Mouse (Mus musculus) embryonic facial prominence, embryonic 12.5 days (tissue): ENCODE results near the gene Nup88. TPM values are rescaled to one million over a fixed set of nuclear protein-coding genes. Genes with fewer than 3 reads are reported as not detected.
A peak's percentile ranks its signal among the peaks of the same experiment; 100 is the strongest.

ENCODE experiments used
- ATAC-seq: fragments of 200-750 bp; cut with Nextera tagmentation; 2 replicates; pipeline ENCODE4 v1.8.0; 2017; ENCODE audit not compliant: insufficient number of reproducible peaks, insufficient read depth, low FRiP score, low TSS enrichment
- H3K27ac ChIP-seq: fragments of 300-500 bp; sonication (generic); 2 replicates; pipeline ENCODE4 v1.5.1; 2016; ENCODE audit warnings: mild to moderate bottlenecking
- H3K27me3 ChIP-seq: fragments of 300-500 bp; sonication (generic); 2 replicates; pipeline ENCODE4 v1.6.1; 2016; ENCODE audit warnings: mild to moderate bottlenecking, moderate library complexity
- H3K36me3 ChIP-seq: fragments of 300-500 bp; sonication (generic); 2 replicates; pipeline ENCODE4 v1.6.1; 2016; ENCODE audit warnings: mild to moderate bottlenecking
- H3K4me1 ChIP-seq: fragments of 300-500 bp; sonication (generic); 2 replicates; pipeline ENCODE4 v1.6.1; 2016
- H3K4me2 ChIP-seq: fragments of 300-500 bp; sonication (generic); replicated peaks from 2 replicates; pipeline ENCODE4 v1.6.1; 2016; ENCODE audit warnings: mild to moderate bottlenecking, moderate library complexity
- H3K4me3 ChIP-seq: fragments of 300-500 bp; sonication (generic); 2 replicates; pipeline ENCODE4 v1.5.1; 2016; ENCODE audit warnings: mild to moderate bottlenecking
- H3K9ac ChIP-seq: fragments of 300-500 bp; sonication (generic); 2 replicates; pipeline ENCODE4 v1.6.1; 2016; ENCODE audit warnings: mild to moderate bottlenecking, moderate library complexity
- H3K9me3 ChIP-seq: fragments of 300-500 bp; sonication (generic); 2 replicates; pipeline ENCODE4 v1.6.1; 2016; ENCODE audit warnings: mild to moderate bottlenecking, moderate library complexity
- WGBS: fragments of 180-500 bp; shearing (Covaris S2); methylation state at CpG from one replicate; pipeline ENCODE4 v1.1.7; 2016; 5-methylcytosine and 5-hydroxymethylcytosine counted together
- polyA plus RNA-seq: library from polyadenylated mRNA; unstranded; fragments of >200 nt; fragmentation: Nextera tagmentation; extraction: Ambion mirVana; gene quantifications from 2 replicates; pipeline ENCODE4 v1.2.1, GENCODE M21; 2016

Nup88 gene
- polyA plus RNA-seq: 134 TPM in 2 replicates

DNA sequence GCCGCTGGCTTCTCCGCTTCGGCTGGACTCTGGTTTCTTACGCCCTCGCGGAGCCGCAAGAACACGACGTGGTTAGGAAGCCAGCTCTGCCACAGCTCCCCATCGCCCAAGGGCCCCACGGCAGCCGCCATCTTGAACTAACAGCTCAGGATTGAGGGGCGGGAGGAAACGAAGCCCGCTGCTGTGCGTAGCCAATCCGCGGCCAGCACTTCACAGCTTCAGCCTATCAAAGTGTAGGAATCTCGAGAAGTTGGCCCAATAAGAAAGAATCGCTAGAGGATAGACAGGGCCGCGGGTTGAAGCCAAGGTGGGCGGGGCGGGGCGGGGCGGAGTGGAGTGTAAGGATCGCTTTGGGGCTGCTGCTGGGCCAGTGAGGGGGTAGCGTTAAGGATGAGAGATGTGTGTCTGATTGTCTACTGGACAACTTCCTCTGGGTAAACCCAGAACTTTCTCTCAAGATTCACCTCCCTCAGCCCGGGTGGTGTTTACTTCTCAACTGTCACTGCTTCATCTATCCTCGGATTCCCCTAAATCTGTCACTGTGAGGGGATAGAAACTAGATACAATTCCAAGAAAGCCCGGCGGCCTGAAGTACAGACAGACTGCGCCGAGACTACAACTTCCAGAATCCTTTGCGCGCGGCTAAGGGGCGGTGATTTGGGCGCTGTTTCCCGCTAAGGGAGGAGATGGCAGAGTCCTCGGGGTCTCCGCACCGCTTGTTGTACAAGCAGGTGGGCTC, at the start of gene Nup88, which contains the start of gene Rpain:
Gene Nup88, minus strand, starts transcription at position 153 of the 739 bp plus-strand sequence.
Gene Rpain, plus strand, starts transcription at position 393 of the 739 bp plus-strand sequence.
- Histone ChIP-seq H3K9me3 (no peaks in the 10 kb centered on the region), H3K4me1 (peaks cover 11% of the 10 kb centered on the region), H3K27ac (peak within 1 kb of the TSS; percentile 92), H3K9ac (peak within 1 kb of the TSS; percentile 91), H3K27me3 (no peaks in the 10 kb centered on the region), H3K36me3 (peaks cover 36% of the 10 kb centered on the region), H3K4me3 (peak within 1 kb of the TSS; percentile 92), H3K4me2 (peak within 1 kb of the TSS; percentile 84)
- ATAC-seq: peak; percentile 98
- under 1% methylated on average over 43 of the region's 43 CpGs for WGBS

GRCm38 (mm10) chr11:71018416-71019200, 48.8 kb upstream of the Nup88 start:
- peak; percentile 24; the same call in 1 of the 2 replicates for ATAC-seq
- Histone ChIP-seq H3K27ac (peak overlapping the region; percentile 65; the same call in 1 of the 2 replicates), H3K36me3 (peaks cover 6% of the 10 kb centered on the region), H3K9me3 (no peaks in the 10 kb centered on the region), H3K9ac (peak overlapping the region; percentile 93), H3K4me2 (peak overlapping the region; percentile 71), H3K27me3 (no peaks in the 10 kb centered on the region), H3K4me1 (peaks cover 23% of the 10 kb centered on the region; the same call in 1 of the 2 replicates), H3K4me3 (peak overlapping the region; percentile 97)
- WGBS: 6% methylated on average over 28 of the region's 28 CpGs

DNA sequence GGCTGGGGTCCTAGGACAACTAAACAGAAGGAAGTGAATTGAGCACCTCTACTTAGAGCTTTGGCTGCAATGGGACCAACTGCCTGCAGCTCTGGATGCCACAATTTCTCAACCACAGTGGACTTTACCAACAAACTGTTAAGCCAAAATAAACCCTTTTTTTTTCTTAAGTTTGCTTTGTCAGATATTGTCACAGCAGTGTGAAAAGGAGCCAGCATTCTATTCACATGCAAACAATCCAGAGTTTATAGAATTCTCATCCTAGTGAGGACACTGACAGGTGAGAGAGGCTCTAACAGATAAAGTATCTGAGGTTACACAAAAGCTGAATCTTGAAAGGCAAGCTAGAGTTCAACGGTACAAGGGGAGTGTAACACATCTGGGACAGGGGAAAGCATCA, 47.3 kb upstream of the Nup88 start:
- no peak overlapping the region for H3K4me3 ChIP-seq
- peaks cover 15% of the 10 kb centered on the region for H3K36me3 ChIP-seq
- H3K27me3 ChIP-seq: no peaks in the 10 kb centered on the region
- ATAC-seq: no peak
- H3K9me3 ChIP-seq: no peaks in the 10 kb centered on the region
- no peak overlapping the region for H3K4me2 ChIP-seq
- H3K9ac ChIP-seq: no peak overlapping the region
- no peak overlapping the region for H3K27ac ChIP-seq
- H3K4me1 ChIP-seq: peaks cover 20% of the 10 kb centered on the region; the same call in 1 of the 2 replicates
- WGBS: 93% methylated on average over 1 of the region's 1 CpGs

DNA sequence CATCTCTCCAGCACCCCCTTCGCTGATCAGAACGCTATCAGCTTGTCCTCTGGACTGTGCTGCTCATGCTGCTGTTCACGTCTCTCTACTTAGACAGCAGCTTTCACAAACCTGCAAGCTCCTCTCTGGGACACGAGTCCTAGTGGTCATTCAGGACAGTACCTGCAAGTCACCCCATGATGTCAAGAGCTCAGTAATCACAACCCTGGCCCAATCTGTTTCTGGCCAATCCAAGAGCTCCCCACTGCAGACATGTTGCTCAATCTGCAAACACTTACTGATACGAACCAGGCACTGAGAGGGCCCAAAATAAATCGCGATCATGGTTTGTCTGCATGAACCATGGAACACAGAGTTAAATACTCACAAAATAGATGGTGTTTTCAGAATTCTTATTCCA, 43.0 kb upstream of the Nup88 start:
- H3K36me3 ChIP-seq: peaks cover 38% of the 10 kb centered on the region
- no peak overlapping the region for H3K4me3 ChIP-seq
- no peak overlapping the region for H3K9ac ChIP-seq
- 89% methylated on average over 7 of the region's 7 CpGs for WGBS
- no peaks in the 10 kb centered on the region for H3K9me3 ChIP-seq
- H3K27ac ChIP-seq: no peak overlapping the region
- ATAC-seq: no peak
- peaks cover 6% of the 10 kb centered on the region; the same call in 1 of the 2 replicates for H3K4me1 ChIP-seq
- no peaks in the 10 kb centered on the region for H3K27me3 ChIP-seq
- H3K4me2 ChIP-seq: no peak overlapping the region

- Histone ChIP-seq H3K9me3 (no peaks in the 10 kb centered on the region), H3K4me1 (peaks cover 2% of the 10 kb centered on the region), H3K36me3 (peaks cover 42% of the 10 kb centered on the region), H3K4me3 (no peak overlapping the region), H3K4me2 (no peak overlapping the region), H3K9ac (no peak overlapping the region), H3K27ac (no peak overlapping the region), H3K27me3 (no peaks in the 10 kb centered on the region)
- 88% methylated on average over 3 of the region's 3 CpGs for WGBS
- ATAC-seq: no peak
Measured at GRCm38 (mm10) chr11:71008321-71008720, 38.5 kb upstream of the Nup88 start.

DNA sequence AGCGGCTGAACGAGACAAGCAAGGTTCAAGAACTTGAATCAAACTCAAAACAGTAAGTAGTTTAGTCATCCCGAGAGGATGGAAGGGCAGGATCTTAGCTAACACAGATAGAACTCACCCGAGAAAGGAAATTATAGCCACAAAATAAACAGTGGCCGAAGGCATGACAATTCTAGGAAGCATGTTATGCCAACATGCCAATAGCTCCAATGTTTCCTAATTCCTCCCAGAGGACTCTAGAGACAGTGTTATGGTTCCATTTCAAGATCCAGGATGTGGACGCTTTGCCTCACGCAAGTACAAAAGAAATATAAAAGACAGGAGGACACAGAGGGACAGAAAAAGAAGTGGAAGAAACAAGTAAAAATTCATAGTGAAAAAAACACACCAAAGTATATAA, 38.1 kb upstream of the Nup88 start:
- no peak overlapping the region for H3K4me2 ChIP-seq
- no peak for ATAC-seq
- peaks cover 40% of the 10 kb centered on the region for H3K36me3 ChIP-seq
- no peak overlapping the region for H3K27ac ChIP-seq
- no peak overlapping the region for H3K4me3 ChIP-seq
- no peaks in the 10 kb centered on the region for H3K9me3 ChIP-seq
- peaks cover 7% of the 10 kb centered on the region for H3K4me1 ChIP-seq
- H3K9ac ChIP-seq: no peak overlapping the region
- no peaks in the 10 kb centered on the region for H3K27me3 ChIP-seq
- WGBS: 90% methylated on average over 7 of the region's 7 CpGs

GRCm38 (mm10) chr11:71007026-71007425, 37.3 kb upstream of the Nup88 start:
- 92% methylated on average over 6 of the region's 6 CpGs for WGBS
- H3K36me3 ChIP-seq: peaks cover 32% of the 10 kb centered on the region
- ATAC-seq: no peak

DNA sequence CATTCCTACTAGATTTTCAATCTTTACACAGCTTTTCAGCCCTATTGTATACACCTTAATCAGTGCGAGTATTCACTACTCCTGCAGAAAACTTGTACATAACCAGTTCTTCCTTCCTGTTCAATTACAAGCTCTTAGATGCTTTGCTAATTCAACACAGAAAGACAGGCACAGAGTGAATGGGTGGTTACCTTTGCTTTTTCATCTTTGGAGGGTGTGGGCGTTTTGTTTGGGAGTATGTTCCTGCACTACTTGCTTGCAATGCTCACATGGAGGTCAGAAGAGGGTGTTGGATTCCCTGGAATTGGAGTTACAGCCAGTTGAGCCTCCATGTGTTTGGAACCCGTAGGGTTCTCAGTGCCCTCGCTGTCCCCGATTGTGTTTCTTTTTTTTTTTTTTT, 35.3 kb upstream of the Nup88 start:
- Histone ChIP-seq H3K4me2 (peak overlapping the region; percentile 83), H3K4me3 (peak overlapping the region; percentile 86), H3K9ac (no peak overlapping the region), H3K27ac (no peak overlapping the region), H3K36me3 (peaks cover 17% of the 10 kb centered on the region), H3K4me1 (peaks cover 11% of the 10 kb centered on the region), H3K27me3 (no peaks in the 10 kb centered on the region), H3K9me3 (no peaks in the 10 kb centered on the region)
- 53% methylated on average over 5 of the region's 5 CpGs for WGBS
- ATAC-seq: no peak

More at GRCm38 (mm10) chr11:71007026-71007425, 37.3 kb upstream of the Nup88 start:
- Histone ChIP-seq H3K4me1 (peaks cover 11% of the 10 kb centered on the region), H3K4me3 (no peak overlapping the region), H3K27me3 (no peaks in the 10 kb centered on the region), H3K9me3 (no peaks in the 10 kb centered on the region), H3K4me2 (no peak overlapping the region), H3K27ac (no peak overlapping the region), H3K9ac (no peak overlapping the region)

DNA sequence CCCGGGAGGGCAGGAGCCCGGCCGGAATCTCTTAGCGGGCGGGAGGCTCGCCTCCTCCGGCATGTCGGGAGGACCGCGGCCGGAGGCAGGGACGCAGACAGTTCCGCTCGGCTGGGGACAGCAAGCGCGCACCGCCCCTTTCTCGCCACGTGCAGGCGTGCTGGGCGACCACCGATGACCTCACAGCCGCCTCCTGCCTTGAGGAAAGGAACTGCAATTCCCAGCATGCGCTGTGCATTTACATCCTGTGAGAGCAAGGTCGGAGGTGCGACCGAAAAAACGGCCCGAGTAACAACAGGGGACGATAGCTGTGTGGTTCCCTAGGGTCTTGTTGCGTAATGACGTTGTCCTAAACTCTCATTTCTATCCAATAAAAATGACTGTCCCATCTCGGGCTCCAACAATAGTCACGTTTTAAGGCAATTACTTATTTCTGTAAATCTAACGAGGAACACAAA, 34.6 kb upstream of the Nup88 start, which contains the start of gene Dhx33:
Gene Dhx33, minus strand, starts transcription at position 122 of the 458 bp plus-strand sequence.
- H3K4me2 ChIP-seq: peak within 1 kb of the TSS; percentile 83
- H3K27ac ChIP-seq: peak within 1 kb of the TSS; percentile 78
- under 1% methylated on average over 35 of the region's 35 CpGs for WGBS
- H3K36me3 ChIP-seq: peaks cover 19% of the 10 kb centered on the region
- ATAC-seq: peak; percentile 93
- H3K27me3 ChIP-seq: no peaks in the 10 kb centered on the region
- H3K9ac ChIP-seq: peak within 1 kb of the TSS; percentile 70
- H3K4me3 ChIP-seq: peak within 1 kb of the TSS; percentile 86
- H3K9me3 ChIP-seq: no peaks in the 10 kb centered on the region
- peaks cover 11% of the 10 kb centered on the region for H3K4me1 ChIP-seq

DNA sequence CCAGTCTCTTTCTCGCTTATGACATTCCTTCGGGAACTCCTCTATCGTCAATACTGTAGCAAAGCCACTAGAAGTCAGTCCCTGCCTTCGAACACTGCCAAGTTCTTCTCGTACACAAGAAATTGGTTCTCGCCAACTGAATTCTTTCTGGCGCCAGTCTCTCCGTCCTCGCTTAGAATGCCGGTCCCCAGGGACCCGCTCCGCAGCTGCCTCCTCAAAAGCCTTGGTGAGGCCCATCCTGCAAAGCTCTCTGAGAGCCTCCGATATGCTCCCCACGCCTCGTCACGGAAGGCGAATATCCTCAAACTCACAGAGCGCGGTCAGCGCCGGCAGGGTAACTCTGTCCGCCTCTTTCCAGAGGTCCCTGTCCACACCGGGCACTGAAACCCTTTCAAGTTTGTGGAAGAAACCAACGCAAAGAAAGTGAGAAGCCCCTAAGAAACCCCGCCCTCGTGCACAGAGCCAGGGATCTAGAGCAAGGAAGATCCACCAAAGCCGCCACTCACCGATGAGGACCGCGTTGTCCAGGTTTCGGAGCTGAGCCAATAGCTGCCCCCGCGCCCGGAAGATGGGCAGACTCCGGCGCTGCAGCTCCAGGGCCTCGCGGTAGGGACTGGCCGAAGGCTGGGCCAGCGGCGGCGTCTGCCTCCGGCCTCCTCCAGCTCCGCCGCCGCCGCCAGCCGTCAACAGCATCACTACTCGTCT, 34.0 kb upstream of the Nup88 start:
- Histone ChIP-seq H3K27ac (peak overlapping the region; percentile 78), H3K4me1 (peaks cover 11% of the 10 kb centered on the region), H3K4me3 (peak overlapping the region; percentile 86), H3K9me3 (no peaks in the 10 kb centered on the region), H3K4me2 (peak overlapping the region; percentile 83), H3K9ac (peak overlapping the region; percentile 70), H3K27me3 (no peaks in the 10 kb centered on the region), H3K36me3 (peaks cover 19% of the 10 kb centered on the region)
- WGBS: under 1% methylated on average over 49 of the region's 49 CpGs
- ATAC-seq: peak; percentile 68

GRCm38 (mm10) chr11:71001167-71001566, 31.4 kb upstream of the Nup88 start:
- no peak overlapping the region for H3K4me2 ChIP-seq
- H3K4me1 ChIP-seq: peaks cover 11% of the 10 kb centered on the region
- no peaks in the 10 kb centered on the region for H3K9me3 ChIP-seq
- H3K9ac ChIP-seq: no peak overlapping the region
- H3K27me3 ChIP-seq: no peaks in the 10 kb centered on the region
- no peak overlapping the region for H3K4me3 ChIP-seq
- 91% methylated on average over 4 of the region's 4 CpGs for WGBS
- H3K36me3 ChIP-seq: peaks cover 28% of the 10 kb centered on the region
- H3K27ac ChIP-seq: no peak overlapping the region
- no peak for ATAC-seq
